Mouse (Mus musculus) cortical plate, adult 2 months (tissue): ENCODE results near the gene Dgkg.

Experiments
- CTCF ChIP-seq: fragments of 200-500 bp; IDR thresholded peaks from 2 replicates; pipeline ENCODE4 v1.5.1; 2011; ENCODE audit warnings: mild to moderate bottlenecking, control low read depth, low read length; ENCODE audit not compliant: insufficient read depth; ENCODE audit errors: extremely low read depth
- POLR2A ChIP-seq: fragments of 200-500 bp; IDR thresholded peaks from 2 replicates; pipeline ENCODE4 v1.6.1; 2011; ENCODE audit warnings: mild to moderate bottlenecking, low read length, control low read depth; ENCODE audit not compliant: insufficient read depth; ENCODE audit errors: extremely low read depth

DNA sequence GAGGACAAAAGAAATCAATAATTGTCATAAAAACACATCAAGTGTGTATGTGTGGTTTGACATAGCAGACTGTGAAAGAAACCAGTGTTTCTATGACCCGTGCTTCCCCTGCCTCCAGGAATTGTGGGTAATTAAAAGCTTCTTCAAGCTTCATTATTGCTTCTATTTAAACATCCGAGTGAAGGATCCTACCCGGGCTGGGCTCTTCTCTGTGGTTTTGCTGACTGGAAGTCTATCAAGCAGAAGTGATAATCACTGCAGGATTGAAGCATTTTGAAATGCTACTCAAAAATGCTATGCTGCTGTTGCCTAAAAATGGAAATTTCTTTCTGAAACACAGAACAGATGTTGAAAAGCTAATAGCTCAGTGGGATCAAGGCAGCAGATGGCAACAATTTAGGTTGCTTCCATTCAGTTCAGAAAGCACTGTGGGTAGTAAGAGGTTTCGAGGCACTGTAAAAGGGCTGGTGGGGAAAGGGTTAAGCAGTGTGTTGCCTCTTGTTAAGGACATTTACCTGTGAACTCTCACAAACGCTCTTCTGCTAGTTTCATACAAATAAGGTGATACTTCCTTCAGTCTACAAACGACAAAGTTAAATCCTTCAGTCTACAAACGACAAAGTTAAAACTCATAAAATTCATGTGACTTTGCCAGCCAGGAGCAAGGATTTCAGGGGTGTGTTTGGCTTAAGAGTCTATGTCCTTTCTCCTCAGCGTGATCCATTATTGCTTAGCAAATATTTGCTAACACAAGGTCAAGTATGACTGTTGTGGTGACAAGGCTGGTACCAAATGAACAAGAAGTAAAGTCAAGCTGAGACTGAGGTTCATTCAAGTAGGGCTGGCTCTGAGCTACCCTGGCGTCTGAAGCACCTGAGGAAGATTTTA lies 43.6 kb downstream of the Dgkg start:
- TF ChIP-seq CTCF, result no peak
- no peak for TF ChIP-seq POLR2A
